Mouse (Mus musculus) liver, adult (tissue): ENCODE measurements around the gene Tab1.

ENCODE experiments used
- GATA4 ChIP-seq: IDR thresholded peaks from 2 replicates; pipeline ENCODE4 v1.6.1; 2014; ENCODE audit warnings: mild to moderate bottlenecking, low read length; ENCODE audit not compliant: insufficient replicate concordance

Tab1 gene

DNA sequence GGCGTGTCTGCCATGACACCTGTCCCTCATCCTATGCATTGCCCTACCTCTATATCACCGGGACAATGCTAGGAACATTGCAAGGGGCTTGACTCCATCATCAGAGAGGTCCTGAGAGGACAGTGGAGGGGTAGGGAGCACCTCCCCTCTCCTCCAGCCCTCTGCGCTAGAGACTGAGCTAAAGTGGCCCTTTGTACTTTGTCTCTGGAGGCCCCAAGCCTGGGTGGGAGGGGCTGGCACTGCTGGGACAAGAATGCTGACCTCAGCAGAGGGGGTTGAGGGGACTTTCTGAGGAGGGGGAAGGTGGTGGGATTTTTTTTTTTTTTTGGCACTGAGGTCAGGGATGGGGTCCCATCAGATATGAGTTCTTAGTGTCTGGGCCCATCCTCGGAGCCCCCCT lies 57.1 kb downstream of the Tab1 start:
- no peak for TF ChIP-seq GATA4

- no peak for TF ChIP-seq GATA4
These were observed 58.8 kb downstream of the Tab1 start for GRCm38 (mm10) chr15:80191585-80192245.

GRCm38 (mm10) chr15:80192246-80192585 lies 59.3 kb downstream of the Tab1 start:
- no peak for TF ChIP-seq GATA4

- no peak for TF ChIP-seq GATA4
These were observed 59.9 kb downstream of the Tab1 start for GRCm38 (mm10) chr15:80192847-80193246.

DNA sequence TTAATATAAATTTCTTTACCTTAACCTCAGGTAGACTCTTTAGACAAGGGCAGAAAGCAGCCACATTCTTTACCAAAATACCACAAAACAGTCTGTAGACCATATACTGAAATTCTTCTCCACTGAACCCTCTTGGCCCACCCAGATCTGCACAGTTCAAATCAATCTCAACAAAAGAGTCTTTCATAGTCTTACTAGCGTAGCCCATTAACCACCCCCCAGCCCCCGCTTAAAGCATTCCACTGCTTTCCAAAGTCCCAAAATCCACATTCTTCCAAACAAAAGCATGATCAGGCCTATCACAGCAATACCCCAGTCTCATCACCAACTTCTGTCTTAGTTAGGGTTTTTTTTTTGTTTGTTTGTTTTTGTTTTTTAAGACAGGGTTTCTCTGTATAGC lies 66.6 kb downstream of the Tab1 start:
- no peak for TF ChIP-seq GATA4

GRCm38 (mm10) chr15:80202111-80202775 lies 69.3 kb downstream of the Tab1 start:
- TF ChIP-seq GATA4 = no peak

DNA sequence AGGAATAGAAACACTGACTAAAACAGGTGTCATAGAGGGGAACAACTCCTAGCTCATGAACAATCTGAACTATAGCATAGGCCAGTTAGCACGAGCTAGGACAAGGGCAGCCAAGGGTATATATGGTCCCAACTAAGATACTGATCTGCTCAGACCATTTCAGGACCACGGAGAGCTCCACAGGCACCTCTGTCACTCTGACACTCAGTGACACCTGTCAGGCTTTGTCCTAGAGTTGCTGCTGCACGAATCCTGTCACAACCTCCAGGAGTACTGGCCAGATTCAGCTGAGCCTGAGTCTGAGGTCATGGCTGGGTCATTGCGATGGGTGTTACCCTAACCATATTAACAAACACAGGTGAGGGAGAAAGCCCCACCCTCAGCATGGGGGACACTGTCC lies 70.5 kb downstream of the Tab1 start:
- no peak for TF ChIP-seq GATA4

- TF ChIP-seq GATA4 = no peak
These were observed 73.2 kb downstream of the Tab1 start for GRCm38 (mm10) chr15:80206057-80206565.

GRCm38 (mm10) chr15:80208446-80208845 lies 75.5 kb downstream of the Tab1 start:
- TF ChIP-seq GATA4 = no peak
